Mouse (Mus musculus) CH12.LX (cell line): Measurements from ENCODE around the gene St6gal1.

Source experiments
- E2F4 ChIP-seq: IDR thresholded peaks from 2 replicates; pipeline ENCODE4 v1.6.1; 2011; ENCODE audit warnings: low read depth, low read length, improper control_type of control experiment; ENCODE audit not compliant: insufficient replicate concordance
- ETS1 ChIP-seq: conservative IDR thresholded peaks from 2 replicates; pipeline ENCODE4 v1.6.1; 2012; ENCODE audit warnings: low read depth, mild to moderate bottlenecking, inconsistent platforms, low read length, improper control_type of control experiment, moderate library complexity
- IRF4 ChIP-seq: IDR thresholded peaks from 2 replicates; pipeline ENCODE4 v1.6.1; 2014; ENCODE audit warnings: low read depth, mild to moderate bottlenecking, inconsistent platforms, low read length, improper control_type of control experiment
- POLR2A ChIP-seq: IDR thresholded peaks from 2 replicates; pipeline ENCODE4 v1.6.1; 2011; ENCODE audit warnings: low read depth, mild to moderate bottlenecking, improper control_type of control experiment, low read length
- ZKSCAN1 ChIP-seq: IDR thresholded peaks from 2 replicates; pipeline ENCODE4 v1.6.1; 2012; ENCODE audit warnings: low read depth, inconsistent platforms, low read length, improper control_type of control experiment, borderline replicate concordance

GRCm38 (mm10) chr16:23265481-23265880 lies 40.9 kb downstream of the St6gal1 start:
- TF ChIP-seq ZKSCAN1 = no peak
- TF ChIP-seq IRF4 = no peak
- no peak for TF ChIP-seq E2F4
- TF ChIP-seq ETS1 = no peak
- no peak for TF ChIP-seq POLR2A
